Mouse (Mus musculus): ENCODE data around the gene Fam71e2.
"Not testable (repeated sequence)": the region's sequence is repeated elsewhere in the genome, so short reads cannot be mapped to it uniquely, and the experiment has no call there.

Gene Fam71e2

GRCm38 (mm10) chr7:4771202-4771601 lies at the start of gene Fam71e2:
Gene Fam71e2, minus strand, starts transcription at chr7:4771302.
- no peak for DNase-seq (ENCODE audit: extremely low read depth, low read depth, low spot score)

GRCm38 (mm10) chr7:4816559-4816958 lies 45.5 kb upstream of the Fam71e2 start:
- no peak for DNase-seq (ENCODE audit: extremely low read depth, low read depth, low spot score)

GRCm38 (mm10) chr7:4813105-4813791 lies 42.1 kb upstream of the Fam71e2 start:
- DNase-seq (ENCODE audit: extremely low read depth, low read depth, low spot score) = no peak

- peak; percentile 99 for DNase-seq (ENCODE audit: extremely low read depth, low read depth, low spot score)
Measured at GRCm38 (mm10) chr7:4812303-4813104, 41.4 kb upstream of the Fam71e2 start, which contains the start of gene Ube2s. Gene Ube2s, minus strand, starts transcription at chr7:4812590.

GRCm38 (mm10) chr7:4811842-4812302 lies 40.8 kb upstream of the Fam71e2 start:
- DNase-seq (ENCODE audit: extremely low read depth, low read depth, low spot score) = no peak

- DNase-seq (ENCODE audit: extremely low read depth, low read depth, low spot score) = not testable (repeated sequence)
Measured at GRCm38 (mm10) chr7:4811131-4811530, 40.0 kb upstream of the Fam71e2 start.

GRCm38 (mm10) chr7:4806716-4807115 lies 35.6 kb upstream of the Fam71e2 start:
- DNase-seq (ENCODE audit: extremely low read depth, low read depth, low spot score) = no peak

GRCm38 (mm10) chr7:4802247-4802646 lies 31.1 kb upstream of the Fam71e2 start:
- no peak for DNase-seq (ENCODE audit: extremely low read depth, low read depth, low spot score)

GRCm38 (mm10) chr7:4795767-4796433 lies 24.8 kb upstream of the Fam71e2 start:
- no peak for DNase-seq (ENCODE audit: extremely low read depth, low read depth, low spot score)

- no peak for DNase-seq (ENCODE audit: extremely low read depth, low read depth, low spot score)
Measured at GRCm38 (mm10) chr7:4794631-4795168, 23.6 kb upstream of the Fam71e2 start.

- no peak for DNase-seq (ENCODE audit: extremely low read depth, low read depth, low spot score)
Measured at GRCm38 (mm10) chr7:4793674-4794073, 22.6 kb upstream of the Fam71e2 start.

- not testable (repeated sequence) for DNase-seq (ENCODE audit: extremely low read depth, low read depth, low spot score)
Measured at GRCm38 (mm10) chr7:4793248-4793647, 22.1 kb upstream of the Fam71e2 start.

GRCm38 (mm10) chr7:4792278-4793212 lies 21.4 kb upstream of the Fam71e2 start, which contains the start of gene Rpl28:
Gene Rpl28, plus strand, starts transcription at chr7:4792874.
- no peak for DNase-seq (ENCODE audit: extremely low read depth, low read depth, low spot score)

GRCm38 (mm10) chr7:4789436-4789935 lies 18.4 kb upstream of the Fam71e2 start, which contains the start of gene Tmem238:
Gene Tmem238, minus strand, starts transcription at chr7:4789656.
- DNase-seq (ENCODE audit: extremely low read depth, low read depth, low spot score) = no peak

- DNase-seq (ENCODE audit: extremely low read depth, low read depth, low spot score) = no peak
Measured at GRCm38 (mm10) chr7:4788499-4789435, 17.7 kb upstream of the Fam71e2 start.

- no peak for DNase-seq (ENCODE audit: extremely low read depth, low read depth, low spot score)
Measured at GRCm38 (mm10) chr7:4783667-4784268, 12.7 kb upstream of the Fam71e2 start.

GRCm38 (mm10) chr7:4782759-4783158 lies 11.7 kb upstream of the Fam71e2 start, which contains the start of the genes Il11 and Tmem190:
Gene Il11, minus strand, starts transcription at chr7:4782859.
Gene Tmem190, plus strand, starts transcription at chr7:4782937.
- DNase-seq (ENCODE audit: extremely low read depth, low read depth, low spot score) = no peak

- no peak for DNase-seq (ENCODE audit: extremely low read depth, low read depth, low spot score)
Measured at GRCm38 (mm10) chr7:4782130-4782529, 11.0 kb upstream of the Fam71e2 start.

Data from fat pad, adult 2 months (tissue).